In the genomic region with DNA sequence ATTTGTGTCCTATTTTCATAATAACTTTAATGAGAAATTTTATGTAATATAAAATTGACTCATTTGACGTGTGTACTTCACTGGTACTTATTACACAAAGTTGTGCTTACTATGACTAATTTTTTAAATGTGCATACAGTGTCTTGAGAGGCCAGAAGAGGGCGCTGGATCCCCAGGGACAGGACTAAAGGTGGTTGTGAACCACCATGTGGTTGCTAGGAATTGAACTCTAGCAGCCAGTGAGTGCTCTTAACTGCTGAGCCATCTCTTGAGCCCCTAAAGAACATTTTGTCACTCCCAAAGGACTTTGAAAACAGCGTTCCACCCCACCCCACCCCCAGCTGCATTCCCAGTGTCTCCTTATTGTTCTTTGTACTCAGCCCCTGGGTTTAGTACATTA, we compare ENCODE assay signal across 8 mouse cellular contexts.
DNase-seq lines count a peak whose midpoint lies in the region; ATAC-seq and TF ChIP-seq lines count a peak whose summit lies in the region.

No protein-coding gene starts in this region.

- H3K9ac ChIP-seq in heart, postnatal 0 days (replicated peaks; ENCODE audit: low read depth, low read length), result no peak overlapping the region

- WGBS in heart, postnatal 0 days, result 54% methylated on average over 3 of the region's 3 CpGs

- no peaks in the 10 kb centered on the region for H3K36me3 ChIP-seq in heart, postnatal 0 days (replicated peaks; ENCODE audit: control insufficient read depth, insufficient read depth, low read length)

- ATAC-seq in heart, postnatal 0 days (ENCODE audit: insufficient read depth, low read depth), result no peak

- no peaks in the 10 kb centered on the region for H3K27me3 ChIP-seq in heart, postnatal 0 days (ENCODE audit: control insufficient read depth, insufficient read depth, low read length)

- peak; percentile 49 for TF ChIP-seq CTCF in heart, postnatal 0 days (IDR thresholded peaks at IDR 0.05; ENCODE audit: low read depth)

- no peak overlapping the region for H3K4me2 ChIP-seq in heart, postnatal 0 days (ENCODE audit: low read depth, low read length)

- no peaks in the 10 kb centered on the region for H3K9me3 ChIP-seq in heart, postnatal 0 days (replicated peaks; ENCODE audit: control insufficient read depth, low read length)

- no peaks in the 10 kb centered on the region for H3K4me1 ChIP-seq in heart, postnatal 0 days (ENCODE audit: control insufficient read depth, insufficient read depth)

- TF ChIP-seq EP300 in heart, postnatal 0 days (IDR thresholded peaks at IDR 0.05; ENCODE audit: low read depth), result no peak

- no peak overlapping the region for H3K27ac ChIP-seq in heart, postnatal 0 days (ENCODE audit: low read depth)

- DNase-seq in left cerebral cortex, adult 18-20 months (ENCODE audit: low spot score in 2 of 2), result peak; percentile 31 to 53
- no peak for DNase-seq in left cerebral cortex, adult 8-10 months (ENCODE audit: low spot score in 2 of 2)
- DNase-seq in ES-CJ7 (ENCODE audit: low read depth, low spot score), result peak; percentile 83
- peak; percentile 82 for DNase-seq in adrenal gland, postnatal 10 days
- no peak for DNase-seq in heart, postnatal 0 days (ENCODE audit: low spot score)
- peak; percentile 37 to 75 for DNase-seq in lung, postnatal 4 days
- peak; percentile 85 for DNase-seq in thymus, postnatal 4 days
- DNase-seq in layer of hippocampus, adult 9-11 months, result no peak

- H3K4me3 ChIP-seq in heart, postnatal 0 days (ENCODE audit: low read depth, low read length), result no peak overlapping the region

Comparison
In these comparisons a context has a peak if more than half of its experiments do, and no peak if none do; other contexts are left out.
1. DNase-seq: peak in left cerebral cortex, adult 18-20 months (2 of 2), ES-CJ7 (single experiment), adrenal gland, postnatal 10 days (single experiment), lung, postnatal 4 days (2 of 2) and thymus, postnatal 4 days (single experiment); none in left cerebral cortex, adult 8-10 months (0 of 2), heart, postnatal 0 days (single experiment) and layer of hippocampus, adult 9-11 months (single experiment).